Mouse (Mus musculus) liver, postnatal 0 days (tissue): ENCODE results near the gene Rimbp3. TPM values are rescaled to one million over a fixed set of nuclear protein-coding genes. Genes with fewer than 3 reads are reported as not detected.
A peak's percentile ranks its signal among the peaks of the same experiment; 100 is the strongest.
"Not testable (repeated sequence)": the region's sequence is repeated elsewhere in the genome, so short reads cannot be mapped to it uniquely, and the experiment has no call there.

Source experiments
- ATAC-seq: fragments of 200-750 bp; cut with Nextera tagmentation; 2 replicates; pipeline ENCODE4 v1.8.0; 2017; ENCODE audit warnings: mild to moderate bottlenecking, moderate library complexity
- DNase-seq: peaks from one replicate; pipeline ENCODE4 v3.0.0-alpha.2; 2016
- H3K27ac ChIP-seq: fragments of 300-500 bp; sonication (generic); 2 replicates; pipeline ENCODE4 v1.5.1; 2014; ENCODE audit warnings: antibody characterized with exemption, moderate library complexity, mild to moderate bottlenecking, low read depth
- H3K27me3 ChIP-seq: fragments of 300-500 bp; sonication (generic); 2 replicates; pipeline ENCODE4 v1.6.1; 2014; ENCODE audit warnings: low read length, control low read depth, mixed read lengths; ENCODE audit not compliant: insufficient read depth
- H3K36me3 ChIP-seq: fragments of 300-500 bp; sonication (generic); replicated peaks from 2 replicates; pipeline ENCODE4 v1.6.1; 2014; ENCODE audit warnings: mild to moderate bottlenecking, control low read depth, low read length, moderate library complexity, mixed read lengths; ENCODE audit not compliant: insufficient read depth
- H3K4me1 ChIP-seq: fragments of 300-500 bp; sonication (generic); 2 replicates; pipeline ENCODE4 v1.6.1; 2014; ENCODE audit warnings: antibody characterized with exemption, mild to moderate bottlenecking, control low read depth; ENCODE audit not compliant: insufficient read depth
- H3K4me2 ChIP-seq: fragments of 300-500 bp; sonication (generic); 2 replicates; pipeline ENCODE4 v1.6.1; 2014; ENCODE audit warnings: low read depth, mild to moderate bottlenecking, low read length, moderate library complexity, mixed read lengths
- H3K4me3 ChIP-seq: fragments of 300-500 bp; sonication (generic); 2 replicates; pipeline ENCODE4 v1.5.1; 2014; ENCODE audit warnings: low read depth, low read length
- H3K9ac ChIP-seq: fragments of 300-500 bp; sonication (generic); replicated peaks from 2 replicates; pipeline ENCODE4 v1.6.1; 2014; ENCODE audit warnings: mild to moderate bottlenecking, moderate library complexity
- H3K9me3 ChIP-seq: fragments of 300-500 bp; sonication (generic); 2 replicates; pipeline ENCODE4 v1.6.1; 2016; ENCODE audit warnings: mild to moderate bottlenecking, control low read depth, low read length, mixed read lengths
- CTCF ChIP-seq: sonication (generic); IDR thresholded peaks from 2 replicates; pipeline ENCODE4 v1.5.1; 2016; ENCODE audit warnings: antibody characterized with exemption, low read depth
- EP300 ChIP-seq: IDR thresholded peaks from 2 replicates; pipeline ENCODE4 v1.6.1; 2016; ENCODE audit warnings: antibody characterized with exemption, low read depth, mild to moderate bottlenecking
- WGBS: fragments of 180-500 bp; shearing (Covaris S2); extraction: QIAGEN DNeasy Blood & Tissue Kit; methylation state at CpG from one replicate; pipeline ENCODE4 v1.1.7; 2014; ENCODE audit not compliant: insufficient replicate concordance; 5-methylcytosine and 5-hydroxymethylcytosine counted together
- polyA plus RNA-seq: library from polyadenylated mRNA; unstranded; fragments of >200 nt; fragmentation: Nextera tagmentation; extraction: Ambion mirVana; gene quantifications from 2 replicates; pipeline ENCODE4 v1.2.1, GENCODE M21; 2015

Gene Rimbp3
- polyA plus RNA-seq, 1 experiment from 2014 or later: not detected

GRCm38 (mm10) chr16:17226496-17226895 lies 18.1 kb downstream of the Rimbp3 start:
- ATAC-seq: no peak
- H3K27ac ChIP-seq: no peak overlapping the region
- no peak for DNase-seq
- no peak overlapping the region for H3K9ac ChIP-seq
- no peak overlapping the region for H3K4me2 ChIP-seq
- H3K4me3 ChIP-seq: no peak overlapping the region
- H3K9me3 ChIP-seq: no peaks in the 10 kb centered on the region
- TF ChIP-seq EP300 (no peak), CTCF (no peak)
- no peaks in the 10 kb centered on the region for H3K27me3 ChIP-seq
- H3K4me1 ChIP-seq: 0 out of 2 replicates have a peak, but pooled peaks cover 2% of the 10 kb centered on the region
- no peaks in the 10 kb centered on the region for H3K36me3 ChIP-seq

- not testable (repeated sequence) for ATAC-seq, H3K9ac ChIP-seq, H3K4me3 ChIP-seq, H3K4me2 ChIP-seq, DNase-seq, H3K9me3 ChIP-seq, H3K27me3 ChIP-seq, H3K27ac ChIP-seq, H3K36me3 ChIP-seq
- peaks cover 25% of the 10 kb centered on the region for H3K4me1 ChIP-seq
- WGBS: 77% methylated on average over 2 of the region's 2 CpGs
Observed at GRCm38 (mm10) chr16:17231523-17231922, 23.1 kb downstream of the Rimbp3 start.

GRCm38 (mm10) chr16:17232794-17233701 lies 24.6 kb downstream of the Rimbp3 start, which contains the start of gene Hic2:
Hic2 (plus strand) TSS chr16:17233572.
- peak within 1 kb of the TSS; percentile 98 for H3K4me2 ChIP-seq
- peak within 1 kb of the TSS; percentile 97 for H3K4me3 ChIP-seq
- peaks cover 37% of the 10 kb centered on the region for H3K4me1 ChIP-seq
- peak within 1 kb of the TSS; percentile 83 for H3K27ac ChIP-seq
- ATAC-seq (peak; percentile 93), DNase-seq (peak; percentile 93)
- TF ChIP-seq CTCF: no peak
- TF ChIP-seq EP300: peak; percentile 51; the same call in 1 of the 2 replicates
- peak within 1 kb of the TSS; percentile 96 for H3K9ac ChIP-seq
- WGBS: 4% methylated on average over 56 of the region's 59 CpGs
- no peaks in the 10 kb centered on the region for H3K36me3 ChIP-seq
- no peaks in the 10 kb centered on the region for H3K9me3 ChIP-seq
- H3K27me3 ChIP-seq: no peaks in the 10 kb centered on the region

GRCm38 (mm10) chr16:17233702-17234498 lies 25.5 kb downstream of the Rimbp3 start:
- Histone ChIP-seq H3K4me3 (peak overlapping the region; percentile 97), H3K27me3 (no peaks in the 10 kb centered on the region), H3K27ac (peak overlapping the region; percentile 83), H3K4me2 (peak overlapping the region; percentile 98), H3K9ac (peak overlapping the region; percentile 96), H3K9me3 (no peaks in the 10 kb centered on the region), H3K36me3 (no peaks in the 10 kb centered on the region), H3K4me1 (peaks cover 39% of the 10 kb centered on the region)
- TF ChIP-seq EP300 (no peak), CTCF (no peak)
- DNase-seq (peak; percentile 60), ATAC-seq (peak; percentile 51)
- under 1% methylated on average over 54 of the region's 62 CpGs for WGBS

GRCm38 (mm10) chr16:17234499-17234895 lies 26.1 kb downstream of the Rimbp3 start:
- TF ChIP-seq EP300: no peak
- no peak for TF ChIP-seq CTCF
- H3K9ac ChIP-seq: peak overlapping the region; percentile 96
- WGBS: 3% methylated on average over 12 of the region's 12 CpGs
- peak overlapping the region; percentile 98 for H3K4me2 ChIP-seq
- H3K9me3 ChIP-seq: no peaks in the 10 kb centered on the region
- peak; percentile 61 for DNase-seq
- H3K36me3 ChIP-seq: no peaks in the 10 kb centered on the region
- H3K27ac ChIP-seq: peak overlapping the region; percentile 83; the same call in 1 of the 2 replicates
- H3K27me3 ChIP-seq: no peaks in the 10 kb centered on the region
- H3K4me3 ChIP-seq: peak overlapping the region; percentile 97
- peaks cover 45% of the 10 kb centered on the region for H3K4me1 ChIP-seq
- no peak for ATAC-seq
